Mouse (Mus musculus): ENCODE data around the gene Tatdn3. TPM values are rescaled to one million over a fixed set of nuclear protein-coding genes. Genes with fewer than 3 reads are reported as not detected.
A peak's percentile ranks its signal among the peaks of the same experiment; 100 is the strongest.
"Not testable (repeated sequence)": the region's sequence is repeated elsewhere in the genome, so short reads cannot be mapped to it uniquely, and the experiment has no call there.

Gene Tatdn3
- polyA plus RNA-seq, 1 experiment from 2014 or later = 10.3 TPM

DNA sequence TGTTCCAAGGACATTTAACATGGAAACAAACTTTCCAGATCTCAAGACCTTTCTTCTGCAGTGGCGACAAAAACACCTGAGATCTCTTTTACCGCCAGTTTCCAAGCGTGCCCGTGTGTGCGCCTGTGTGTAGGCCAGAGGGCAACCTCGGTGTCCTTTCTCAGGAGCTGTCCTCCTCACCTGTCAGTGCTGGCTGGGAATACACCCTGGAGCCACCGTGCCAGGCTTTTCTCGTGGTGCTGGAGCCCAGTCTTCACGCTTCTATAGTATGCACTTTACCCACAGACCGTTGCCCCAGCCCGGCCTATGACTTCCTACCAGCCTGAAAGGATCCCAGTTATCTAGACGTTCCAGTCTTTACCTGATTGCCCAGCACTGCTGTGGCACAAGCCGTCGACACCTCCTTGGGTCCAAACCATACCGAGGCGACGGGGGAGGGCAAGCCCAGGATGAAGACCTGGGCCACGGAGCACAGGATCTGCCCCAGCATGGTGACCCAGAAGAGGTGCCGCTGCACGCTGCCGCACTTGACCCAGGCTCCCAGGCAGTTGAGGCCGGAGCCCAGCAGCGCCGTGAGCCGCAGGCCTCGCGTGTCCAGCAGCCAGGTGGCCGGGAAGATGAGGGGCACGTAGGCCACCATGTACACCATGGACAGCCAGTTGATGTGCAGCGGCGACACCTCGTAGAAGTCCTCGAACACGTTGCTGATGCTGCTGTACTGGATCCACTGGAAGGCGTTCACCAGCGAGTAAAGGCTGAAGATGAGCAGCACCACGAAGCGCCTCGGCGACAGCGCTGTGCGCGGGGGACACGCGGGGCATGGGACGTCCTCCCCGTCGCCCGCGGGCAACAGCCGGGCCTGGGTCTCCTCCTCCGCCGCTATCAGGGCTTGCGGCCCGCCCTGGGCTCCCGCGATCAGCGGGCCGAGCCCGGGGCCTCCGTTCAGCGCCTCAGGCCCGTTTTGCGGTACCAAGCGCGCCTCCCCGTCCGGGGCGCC, 37.4 kb downstream of the Tatdn3 start:
- WGBS = 1% methylated on average over 69 of the region's 69 CpGs
- peak overlapping the region; percentile 97 for H3K4me2 ChIP-seq (replicated peaks)
- peak; percentile 63 for ATAC-seq (replicated peaks)
- peak overlapping the region; percentile 89 for H3K27ac ChIP-seq (replicated peaks)
- peaks cover 3% of the 10 kb centered on the region; the same call in 1 of the 2 replicates for H3K36me3 ChIP-seq
- peak overlapping the region; percentile 83 for H3K9ac ChIP-seq (replicated peaks)
- H3K4me1 ChIP-seq = peaks cover 31% of the 10 kb centered on the region
- peak overlapping the region; percentile 87 for H3K4me3 ChIP-seq
- H3K9me3 ChIP-seq = no peaks in the 10 kb centered on the region
- no peaks in the 10 kb centered on the region for H3K27me3 ChIP-seq

DNA sequence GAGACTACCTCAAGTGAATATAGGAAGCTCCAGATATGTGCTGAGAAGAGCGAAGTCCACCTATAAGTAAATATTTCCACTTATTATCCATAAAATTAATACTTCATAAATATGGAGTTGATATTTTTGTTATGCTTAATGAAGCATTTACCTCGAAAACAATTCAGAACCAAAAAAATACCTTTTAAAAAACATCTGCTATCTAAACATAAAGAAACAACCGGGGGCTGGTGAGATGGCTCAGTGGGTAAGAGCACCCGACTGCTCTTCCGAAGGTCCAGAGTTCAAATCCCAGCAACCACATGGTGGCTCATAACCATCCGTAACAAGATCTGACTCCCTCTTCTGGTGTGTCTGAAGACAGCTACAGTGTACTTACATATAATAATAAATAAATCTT, 38.9 kb downstream of the Tatdn3 start:
- WGBS = 90% methylated on average over 6 of the region's 6 CpGs
- ATAC-seq (replicated peaks); H3K4me3 ChIP-seq; H3K4me2 ChIP-seq (replicated peaks); H3K9ac ChIP-seq (replicated peaks); H3K27ac ChIP-seq (replicated peaks); H3K27me3 ChIP-seq; H3K36me3 ChIP-seq; H3K9me3 ChIP-seq: not testable (repeated sequence)
- peaks cover 31% of the 10 kb centered on the region for H3K4me1 ChIP-seq

DNA sequence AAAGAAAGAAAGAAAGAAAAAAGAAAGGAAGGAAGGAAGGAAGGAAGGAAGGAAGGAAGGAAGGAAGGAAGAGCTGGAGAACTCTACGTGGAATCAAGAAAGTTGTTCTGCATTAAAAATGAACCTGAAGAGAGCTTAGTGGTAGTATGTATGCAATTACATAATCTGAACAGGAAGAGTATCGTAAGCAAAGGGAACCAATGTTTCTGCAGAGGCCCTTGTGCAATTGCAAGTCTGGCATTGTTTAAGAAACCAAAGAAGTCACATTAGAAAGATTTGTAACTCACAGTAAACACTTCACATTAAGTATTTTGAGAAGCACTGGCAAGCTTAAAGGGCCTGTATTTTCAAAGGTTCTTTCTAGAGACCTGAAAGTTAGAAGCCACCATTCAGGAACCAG, 39.6 kb downstream of the Tatdn3 start:
- no peak overlapping the region for H3K4me3 ChIP-seq
- H3K9ac ChIP-seq (replicated peaks) = no peak overlapping the region
- no peaks in the 10 kb centered on the region for H3K27me3 ChIP-seq
- no peak overlapping the region for H3K27ac ChIP-seq (replicated peaks)
- H3K4me1 ChIP-seq = peaks cover 31% of the 10 kb centered on the region
- H3K36me3 ChIP-seq = peaks cover 3% of the 10 kb centered on the region; the same call in 1 of the 2 replicates
- H3K9me3 ChIP-seq = no peaks in the 10 kb centered on the region
- 91% methylated on average over 2 of the region's 2 CpGs for WGBS
- ATAC-seq (replicated peaks) = no peak
- H3K4me2 ChIP-seq (replicated peaks) = no peak overlapping the region

DNA sequence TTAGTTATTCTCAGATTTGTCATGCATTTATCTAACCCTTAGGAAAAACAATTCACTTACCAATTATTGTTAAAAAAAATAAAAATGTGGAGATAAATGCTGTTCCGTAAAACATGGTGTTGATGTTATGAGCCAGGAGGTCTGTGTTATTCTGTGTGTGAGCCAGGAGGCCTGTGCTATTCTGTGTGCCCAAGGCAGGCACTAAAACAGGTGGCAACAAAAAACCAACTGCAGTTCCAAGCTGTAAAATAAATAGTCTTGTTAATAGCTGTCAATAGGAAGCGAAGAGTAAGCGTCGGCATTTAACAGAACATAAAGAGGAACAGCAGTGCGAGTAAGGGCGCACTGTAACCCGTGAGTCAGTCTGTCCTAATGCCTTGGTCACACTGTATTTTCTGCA, 41.7 kb downstream of the Tatdn3 start:
- Histone ChIP-seq H3K4me1 (peaks cover 24% of the 10 kb centered on the region), H3K9me3 (no peaks in the 10 kb centered on the region), H3K4me2 (replicated peaks) (no peak overlapping the region), H3K36me3 (peaks cover 5% of the 10 kb centered on the region), H3K27me3 (no peaks in the 10 kb centered on the region), H3K27ac (replicated peaks) (0 out of 2 replicates have a peak overlapping the region, but pooled peaks have one; percentile 35), H3K4me3 (no peak overlapping the region), H3K9ac (replicated peaks) (no peak overlapping the region)
- no peak for ATAC-seq (replicated peaks)
- 70% methylated on average over 7 of the region's 7 CpGs for WGBS

DNA sequence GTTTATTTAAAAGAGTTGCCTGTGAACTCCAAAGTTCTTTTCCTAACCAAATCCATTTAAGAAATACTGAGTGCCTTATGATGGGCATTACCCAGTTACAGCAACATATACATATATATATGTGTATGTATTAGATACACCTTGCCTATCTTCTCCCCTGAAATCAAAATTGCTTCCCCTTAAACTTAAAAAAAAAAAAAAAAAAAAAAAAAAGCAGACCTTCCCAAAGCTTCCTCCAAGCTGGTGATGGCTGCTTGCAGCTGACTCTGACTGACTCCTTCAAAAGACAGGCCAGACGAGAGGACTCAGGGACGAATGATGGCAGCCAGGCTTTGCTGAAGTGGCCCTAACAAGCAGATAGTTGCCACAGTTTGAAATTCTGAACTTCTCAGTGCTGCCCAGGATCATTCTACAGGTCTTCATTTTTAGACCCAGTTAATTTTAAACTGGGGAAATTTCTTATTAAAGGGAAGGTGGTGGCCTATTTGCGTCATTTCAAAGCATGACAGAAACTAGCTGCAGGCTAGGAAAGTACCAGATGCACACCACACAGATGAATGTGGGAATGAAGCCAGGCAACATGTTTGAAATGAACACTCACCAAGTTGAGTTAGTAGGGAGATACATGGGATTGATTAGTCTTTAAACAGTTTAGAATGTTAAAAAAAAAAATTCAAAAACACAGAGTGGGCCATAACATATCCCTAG, 42.4 kb downstream of the Tatdn3 start:
- Histone ChIP-seq H3K27ac (replicated peaks) (0 out of 2 replicates have a peak overlapping the region, but pooled peaks have one; percentile 35), H3K4me1 (peaks cover 23% of the 10 kb centered on the region), H3K4me2 (replicated peaks) (no peak overlapping the region), H3K36me3 (peaks cover 5% of the 10 kb centered on the region), H3K4me3 (no peak overlapping the region), H3K9ac (replicated peaks) (no peak overlapping the region), H3K27me3 (no peaks in the 10 kb centered on the region), H3K9me3 (no peaks in the 10 kb centered on the region)
- ATAC-seq (replicated peaks) = no peak
- 75% methylated on average over 3 of the region's 3 CpGs for WGBS

DNA sequence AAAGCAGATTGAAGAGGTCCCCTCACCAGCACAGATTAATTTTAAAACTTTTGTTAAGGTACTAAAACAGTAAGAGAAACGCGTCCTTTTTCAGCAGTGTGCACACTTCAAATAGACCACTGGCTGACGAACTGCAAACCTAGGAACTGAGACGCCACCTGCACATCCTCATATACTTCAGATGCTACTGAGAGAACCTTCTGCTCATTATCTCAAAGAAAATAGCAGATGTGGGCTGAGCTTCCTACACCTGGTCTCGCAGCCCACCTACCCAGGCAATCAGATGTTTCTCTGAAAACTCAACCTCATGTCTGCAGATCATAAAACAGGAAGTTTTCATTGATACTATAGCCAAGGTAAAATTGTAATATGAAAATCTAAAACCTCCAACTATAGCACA, 42.9 kb downstream of the Tatdn3 start:
- H3K27me3 ChIP-seq = no peaks in the 10 kb centered on the region
- H3K9ac ChIP-seq (replicated peaks) = no peak overlapping the region
- H3K4me1 ChIP-seq = peaks cover 17% of the 10 kb centered on the region
- H3K4me3 ChIP-seq = no peak overlapping the region
- no peak overlapping the region for H3K27ac ChIP-seq (replicated peaks)
- no peak for ATAC-seq (replicated peaks)
- H3K9me3 ChIP-seq = no peaks in the 10 kb centered on the region
- no peak overlapping the region for H3K4me2 ChIP-seq (replicated peaks)
- H3K36me3 ChIP-seq = peaks cover 8% of the 10 kb centered on the region
- WGBS = 89% methylated on average over 5 of the region's 5 CpGs

DNA sequence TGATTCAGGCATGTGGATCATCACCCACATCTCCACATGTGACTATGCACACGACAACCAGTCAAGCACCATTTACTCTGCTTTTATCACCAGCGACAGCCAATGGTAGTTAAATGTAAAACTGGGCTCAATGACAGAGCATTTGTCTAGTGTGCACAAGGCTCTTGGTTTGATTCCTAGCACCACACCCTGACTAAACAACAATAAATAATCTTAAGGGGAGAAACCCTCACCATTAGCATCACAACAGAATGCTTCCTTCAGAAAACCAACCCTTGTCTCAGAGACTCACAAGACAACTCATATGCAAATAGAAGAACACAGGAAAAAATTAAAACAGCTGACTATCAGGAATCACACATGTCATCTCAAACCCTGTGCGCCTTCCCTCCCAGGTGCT, 48.5 kb downstream of the Tatdn3 start:
- WGBS = 97% methylated on average over 3 of the region's 3 CpGs
- Histone ChIP-seq H3K9ac (replicated peaks) (no peak overlapping the region), H3K27me3 (no peaks in the 10 kb centered on the region), H3K27ac (replicated peaks) (no peak overlapping the region), H3K4me1 (no peaks in the 10 kb centered on the region), H3K4me3 (no peak overlapping the region), H3K9me3 (no peaks in the 10 kb centered on the region), H3K36me3 (peaks cover 42% of the 10 kb centered on the region), H3K4me2 (replicated peaks) (no peak overlapping the region)
- no peak for ATAC-seq (replicated peaks)

DNA sequence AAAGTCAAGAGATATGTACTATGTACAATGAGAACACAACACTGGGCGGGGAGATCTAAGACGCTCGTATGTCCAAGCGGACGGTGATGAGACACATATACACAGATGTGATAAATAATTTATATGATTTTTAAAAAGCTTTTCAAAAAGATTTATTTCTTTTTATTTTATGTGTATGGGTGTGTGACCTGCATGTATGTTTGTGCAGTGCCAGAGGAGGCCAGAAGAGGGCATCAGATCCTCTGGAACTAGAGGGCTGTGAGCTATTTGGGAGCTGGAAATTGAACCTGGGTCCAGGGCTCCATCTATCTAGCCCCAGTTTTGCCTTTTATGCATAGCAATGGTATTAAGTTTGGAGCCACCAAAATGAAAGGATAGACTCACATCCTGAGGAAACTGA, 54.0 kb downstream of the Tatdn3 start:
- Histone ChIP-seq H3K9ac (replicated peaks) (no peak overlapping the region), H3K4me2 (replicated peaks) (no peak overlapping the region), H3K27ac (replicated peaks) (no peak overlapping the region), H3K9me3 (no peaks in the 10 kb centered on the region), H3K27me3 (no peaks in the 10 kb centered on the region), H3K4me3 (no peak overlapping the region), H3K36me3 (peaks cover 57% of the 10 kb centered on the region), H3K4me1 (no peaks in the 10 kb centered on the region)
- ATAC-seq (replicated peaks) = no peak
- WGBS = 98% methylated on average over 5 of the region's 5 CpGs

DNA sequence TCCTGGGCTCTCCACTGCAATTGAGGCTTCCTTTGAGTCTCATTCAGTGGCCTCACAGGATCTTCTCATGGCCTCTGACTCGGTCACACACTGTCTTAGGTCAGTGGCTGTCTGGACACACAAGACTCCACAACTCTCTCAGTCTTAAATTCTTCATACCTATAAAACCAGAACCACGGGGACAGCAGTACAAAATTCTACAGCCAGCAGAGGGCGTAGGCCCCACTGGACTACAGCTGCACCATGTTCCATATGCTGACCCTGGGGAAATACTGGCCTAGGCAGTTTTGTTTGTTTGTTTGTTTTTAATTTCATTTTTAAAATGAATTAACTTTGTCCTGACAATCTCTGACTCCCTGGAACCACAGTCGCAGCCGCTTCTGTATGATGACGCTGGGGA, 60.5 kb downstream of the Tatdn3 start:
- 66% methylated on average over 6 of the region's 6 CpGs for WGBS
- Histone ChIP-seq H3K4me3 (no peak overlapping the region), H3K9ac (replicated peaks) (no peak overlapping the region), H3K4me2 (replicated peaks) (no peak overlapping the region), H3K9me3 (peaks cover 4% of the 10 kb centered on the region; the same call in 1 of the 2 replicates), H3K36me3 (peaks cover 7% of the 10 kb centered on the region), H3K27me3 (no peaks in the 10 kb centered on the region), H3K4me1 (no peaks in the 10 kb centered on the region), H3K27ac (replicated peaks) (no peak overlapping the region)
- no peak for ATAC-seq (replicated peaks)

DNA sequence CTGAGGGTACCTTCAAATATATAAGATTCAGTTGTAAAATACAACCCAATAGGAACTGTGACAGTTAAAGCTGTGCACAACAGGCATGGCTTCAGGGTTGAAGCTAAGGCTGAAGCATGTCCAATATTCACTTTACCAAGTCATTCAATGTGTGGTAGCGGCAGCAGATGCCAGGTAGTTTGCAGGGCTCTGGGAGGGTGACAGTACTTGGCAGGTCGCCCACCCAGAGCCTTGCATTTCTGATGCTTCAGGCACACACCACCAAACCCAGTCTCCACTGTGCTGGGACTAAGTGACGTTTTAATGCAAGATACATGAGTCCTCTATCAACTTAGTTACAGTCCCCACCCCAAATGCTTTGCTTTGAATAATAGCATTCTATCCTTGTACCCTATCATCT, 62.0 kb downstream of the Tatdn3 start:
- no peak overlapping the region for H3K9ac ChIP-seq (replicated peaks)
- no peaks in the 10 kb centered on the region for H3K4me1 ChIP-seq
- ATAC-seq (replicated peaks) = no peak
- H3K27me3 ChIP-seq = no peaks in the 10 kb centered on the region
- no peak overlapping the region for H3K27ac ChIP-seq (replicated peaks)
- no peak overlapping the region for H3K4me2 ChIP-seq (replicated peaks)
- peaks cover 4% of the 10 kb centered on the region; the same call in 1 of the 2 replicates for H3K9me3 ChIP-seq
- H3K36me3 ChIP-seq = peaks cover 4% of the 10 kb centered on the region
- WGBS = 58% methylated on average over 3 of the region's 3 CpGs
- H3K4me3 ChIP-seq = no peak overlapping the region

DNA sequence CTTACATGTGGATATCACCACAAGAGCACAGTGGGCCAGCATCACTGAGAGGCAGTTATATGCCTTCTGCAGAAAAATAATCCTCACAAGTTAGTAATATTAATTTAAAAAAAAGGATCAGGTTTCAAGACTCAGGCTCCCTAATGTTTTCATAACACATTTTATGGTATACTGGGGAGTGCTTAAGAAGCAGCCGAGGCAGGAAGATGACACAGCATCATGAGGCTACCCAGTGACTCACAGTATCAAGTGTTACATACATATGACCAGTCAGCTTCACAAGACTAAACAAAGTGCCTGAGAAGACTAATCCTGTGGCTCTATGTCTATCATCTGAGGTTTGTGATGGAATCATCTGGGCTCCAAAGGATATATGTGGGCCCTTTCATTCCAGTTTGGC, 64.7 kb downstream of the Tatdn3 start:
- peaks cover 4% of the 10 kb centered on the region; the same call in 1 of the 2 replicates for H3K9me3 ChIP-seq
- H3K9ac ChIP-seq (replicated peaks) = no peak overlapping the region
- no peaks in the 10 kb centered on the region for H3K4me1 ChIP-seq
- no peak overlapping the region for H3K27ac ChIP-seq (replicated peaks)
- 96% methylated on average over 1 of the region's 1 CpGs for WGBS
- H3K4me3 ChIP-seq = no peak overlapping the region
- H3K4me2 ChIP-seq (replicated peaks) = no peak overlapping the region
- ATAC-seq (replicated peaks) = no peak
- no peaks in the 10 kb centered on the region; the same call in 1 of the 2 replicates for H3K36me3 ChIP-seq
- no peaks in the 10 kb centered on the region for H3K27me3 ChIP-seq

DNA sequence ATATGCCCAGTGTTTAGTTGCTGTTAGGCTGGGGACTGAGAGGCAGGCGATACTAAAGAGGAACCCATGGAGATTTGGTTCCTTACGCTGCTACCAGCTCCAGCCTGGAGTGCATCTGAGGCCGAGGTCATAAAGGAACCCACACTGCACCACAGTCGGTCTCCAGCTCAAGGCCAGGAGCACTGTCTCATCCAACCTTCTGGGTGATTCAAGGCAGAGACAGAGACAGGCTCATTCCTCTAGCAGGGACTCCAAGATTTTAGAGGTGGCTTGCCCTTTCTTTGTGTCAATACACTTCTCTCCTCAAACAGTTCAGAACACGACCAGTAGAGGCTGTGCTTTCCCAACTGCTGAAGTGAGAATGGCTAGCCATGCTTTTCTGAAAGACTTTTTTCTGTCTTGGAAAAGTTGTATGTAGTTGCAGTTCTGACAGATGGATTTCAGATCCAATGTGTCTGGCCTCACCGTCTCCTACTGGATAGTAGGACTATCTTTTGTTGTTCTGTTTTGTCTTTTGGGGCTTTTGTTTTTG, 66.3 kb downstream of the Tatdn3 start:
- no peak overlapping the region for H3K4me2 ChIP-seq (replicated peaks)
- no peak overlapping the region for H3K27ac ChIP-seq (replicated peaks)
- H3K27me3 ChIP-seq = no peaks in the 10 kb centered on the region
- no peaks in the 10 kb centered on the region; the same call in 1 of the 2 replicates for H3K36me3 ChIP-seq
- peaks cover 4% of the 10 kb centered on the region; the same call in 1 of the 2 replicates for H3K9me3 ChIP-seq
- no peak overlapping the region for H3K9ac ChIP-seq (replicated peaks)
- H3K4me3 ChIP-seq = no peak overlapping the region
- H3K4me1 ChIP-seq = no peaks in the 10 kb centered on the region
- 74% methylated on average over 6 of the region's 6 CpGs for WGBS
- ATAC-seq (replicated peaks) = no peak
